Mouse (Mus musculus) CH12.LX (cell line): ENCODE measurements around the gene Pik3ca.

Experiments
- CHD1 ChIP-seq: IDR thresholded peaks from 2 replicates; pipeline ENCODE4 v1.6.1; 2012; ENCODE audit warnings: low read depth, low read length, improper control_type of control experiment, inconsistent platforms
- CTCF ChIP-seq, 2 experiments: IDR thresholded peaks in 1 of 2; conservative IDR thresholded peaks in 1 of 2; 2 replicates each; pipeline ENCODE4 v1.5.1; 2011 to 2012; ENCODE audit warnings: low read depth in 2 of 2, low read length in 2 of 2, improper control_type of control experiment in 1 of 2, inconsistent platforms in 1 of 2, mild to moderate bottlenecking in 1 of 2, moderate library complexity in 1 of 2
- EP300 ChIP-seq: IDR thresholded peaks from 2 replicates; pipeline ENCODE4 v1.6.1; 2011; ENCODE audit warnings: low read length, improper control_type of control experiment
- HCFC1 ChIP-seq: IDR thresholded peaks from 2 replicates; pipeline ENCODE4 v1.6.1; 2012; ENCODE audit warnings: low read depth, mild to moderate bottlenecking, inconsistent platforms, low read length, improper control_type of control experiment
- POLR2A ChIP-seq: IDR thresholded peaks from 2 replicates; pipeline ENCODE4 v1.6.1; 2011; ENCODE audit warnings: low read depth, mild to moderate bottlenecking, improper control_type of control experiment, low read length
- UBTF ChIP-seq: IDR thresholded peaks from 2 replicates; pipeline ENCODE4 v1.6.1; 2012; ENCODE audit warnings: low read depth, mild to moderate bottlenecking, inconsistent platforms, low read length, improper control_type of control experiment, moderate library complexity
- ZMIZ1 ChIP-seq: IDR thresholded peaks from 2 replicates; pipeline ENCODE4 v1.6.1; 2012; ENCODE audit warnings: low read depth, mild to moderate bottlenecking, inconsistent platforms, low read length, improper control_type of control experiment
- ZNF384 ChIP-seq: IDR thresholded peaks from 2 replicates; pipeline ENCODE4 v1.6.1; 2012; ENCODE audit warnings: low read depth, low read length, improper control_type of control experiment, inconsistent platforms

GRCm38 (mm10) chr3:32421115-32422054 is 23.9 kb downstream of the Pik3ca start:
- no peak for TF ChIP-seq CTCF (conservative IDR thresholded peaks at IDR 0.05 in 1 of 2, IDR thresholded peaks at IDR 0.05 in 1 of 2; ENCODE audit: low read depth in 2 of 2, low read length in 2 of 2)
- no peak for TF ChIP-seq POLR2A
- no peak for TF ChIP-seq HCFC1
- no peak for TF ChIP-seq EP300
- peak; percentile 67 for TF ChIP-seq ZNF384
- no peak for TF ChIP-seq ZMIZ1
- no peak for TF ChIP-seq CHD1
- TF ChIP-seq UBTF, result no peak
